Mouse (Mus musculus): ENCODE measurements around the gene Slc22a3.
A peak's percentile ranks its signal among the peaks of the same experiment; 100 is the strongest.

DNA sequence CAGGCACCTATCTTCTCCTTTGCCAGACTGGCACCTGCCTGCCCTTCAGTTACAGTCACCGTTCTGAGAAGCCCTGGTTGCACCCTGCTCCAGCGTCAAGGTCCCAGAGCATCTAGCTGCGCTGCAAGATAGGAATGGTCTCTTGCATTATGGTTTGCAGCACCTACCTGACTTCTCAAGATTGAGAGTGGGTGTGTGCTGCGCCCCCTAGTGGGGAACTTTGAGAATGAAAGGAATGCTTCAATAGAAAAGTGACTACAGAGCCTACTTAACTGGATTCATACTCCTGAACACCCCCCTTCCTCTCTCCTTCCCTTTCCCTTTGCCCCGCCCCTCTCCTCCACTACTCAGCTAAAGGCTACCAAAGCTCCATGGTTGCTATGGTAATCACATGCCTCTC lies 24.6 kb upstream of the Slc22a3 start:
- TF ChIP-seq CTCF (IDR thresholded peaks at IDR 0.05; ENCODE audit: borderline replicate concordance, insufficient read depth, low read length): 0 out of 2 replicates have a peak, but pooled peaks have one; percentile 1
- TF ChIP-seq POLR2A (IDR thresholded peaks at IDR 0.05; ENCODE audit: low read depth, low read length): no peak
